Mouse (Mus musculus) stomach, postnatal 0 days (tissue): ENCODE results near the gene Map2k2.

ENCODE experiments used
- CTCF ChIP-seq: IDR thresholded peaks from 2 replicates; pipeline ENCODE4 v1.5.1; 2016; ENCODE audit warnings: antibody characterized with exemption, low read depth, mild to moderate bottlenecking, moderate library complexity
- EP300 ChIP-seq: optimal IDR thresholded peaks from 2 replicates; pipeline ENCODE3; 2016; ENCODE audit warnings: antibody characterized with exemption

DNA sequence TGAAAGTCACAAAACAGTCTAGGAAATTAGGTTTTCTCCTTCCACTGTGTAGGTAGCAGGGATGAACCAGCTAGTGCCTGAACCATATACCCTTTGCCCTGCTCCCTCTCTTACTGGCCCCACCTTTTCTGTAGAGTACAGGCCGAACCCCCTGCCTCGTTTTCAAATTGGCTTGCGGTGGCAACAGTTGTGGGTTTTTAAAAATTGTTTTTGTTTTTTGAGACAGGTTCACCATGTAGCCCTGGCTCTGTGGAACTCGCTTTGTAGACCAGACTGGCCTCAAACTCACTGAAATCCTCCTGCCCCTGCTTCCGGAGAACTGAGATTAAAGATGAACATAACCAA, 62.3 kb downstream of the Map2k2 start:
- TF ChIP-seq EP300 (no peak), CTCF (no peak)
